Mouse (Mus musculus) lung, postnatal 36 days (tissue): ENCODE data around the gene Tpbpa.
"Not testable (repeated sequence)": the region's sequence is repeated elsewhere in the genome, so short reads cannot be mapped to it uniquely, and the experiment has no call there.

ENCODE experiments used
- DNase-seq: peaks from one replicate; pipeline ENCODE4 v3.0.0; 2022; ENCODE audit warnings: mixed read lengths

Gene Tpbpa

GRCm38 (mm10) chr13:60941884-60942283, at the start of gene Tpbpa:
TSS of gene Tpbpa (minus strand) at chr13:60941984.
- not testable (repeated sequence) for DNase-seq

GRCm38 (mm10) chr13:60986915-60987314, 45.1 kb upstream of the Tpbpa start:
- not testable (repeated sequence) for DNase-seq

- not testable (repeated sequence) for DNase-seq
These were observed 30.5 kb upstream of the Tpbpa start for GRCm38 (mm10) chr13:60972319-60972718.

GRCm38 (mm10) chr13:60963985-60964384, 22.2 kb upstream of the Tpbpa start:
- not testable (repeated sequence) for DNase-seq

- DNase-seq = peak; percentile 36
These were observed 19.9 kb upstream of the Tpbpa start for GRCm38 (mm10) chr13:60961706-60962105.

- peak; percentile 91 for DNase-seq
These were observed 5.3 kb downstream of the Tpbpa start, which contains the start of the genes Gm49391 and Ctla2a for GRCm38 (mm10) chr13:60936500-60936901. TSS of gene Gm49391 (minus strand) at chr13:60936571. TSS of gene Ctla2a (minus strand) at chr13:60936625.

DNA sequence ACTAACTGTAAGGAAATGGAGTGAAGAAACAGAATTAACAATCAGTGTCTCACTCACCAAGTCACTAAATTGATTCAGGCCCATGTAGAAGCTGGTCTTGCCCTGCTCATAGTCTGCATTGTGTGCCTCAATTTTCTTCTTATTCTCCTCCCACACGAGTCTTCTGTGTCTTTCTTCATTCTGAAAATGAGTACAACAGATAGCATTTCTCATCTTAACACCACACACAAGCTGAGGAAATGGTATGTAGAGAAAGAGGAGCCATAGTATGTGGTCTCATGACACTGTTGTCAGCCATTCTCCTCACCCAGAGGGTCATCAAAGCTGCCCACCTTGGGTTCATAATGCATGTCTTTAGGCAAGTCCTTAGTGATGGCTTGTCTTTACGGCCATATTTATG, 6.3 kb downstream of the Tpbpa start, which contains the start of gene Gm49393:
Gene Gm49393, minus strand, starts transcription at position 101 of the 400 bp plus-strand sequence.
- not testable (repeated sequence) for DNase-seq

GRCm38 (mm10) chr13:60904780-60905179, 37.0 kb downstream of the Tpbpa start, which contains the start of gene Tpbpb:
TSS of gene Tpbpb (minus strand) at chr13:60904880.
- not testable (repeated sequence) for DNase-seq

GRCm38 (mm10) chr13:60897328-60897727, 44.5 kb downstream of the Tpbpa start, which contains the start of gene Ctla2b:
TSS of gene Ctla2b (minus strand) at chr13:60897447.
- peak; percentile 90 for DNase-seq

DNA sequence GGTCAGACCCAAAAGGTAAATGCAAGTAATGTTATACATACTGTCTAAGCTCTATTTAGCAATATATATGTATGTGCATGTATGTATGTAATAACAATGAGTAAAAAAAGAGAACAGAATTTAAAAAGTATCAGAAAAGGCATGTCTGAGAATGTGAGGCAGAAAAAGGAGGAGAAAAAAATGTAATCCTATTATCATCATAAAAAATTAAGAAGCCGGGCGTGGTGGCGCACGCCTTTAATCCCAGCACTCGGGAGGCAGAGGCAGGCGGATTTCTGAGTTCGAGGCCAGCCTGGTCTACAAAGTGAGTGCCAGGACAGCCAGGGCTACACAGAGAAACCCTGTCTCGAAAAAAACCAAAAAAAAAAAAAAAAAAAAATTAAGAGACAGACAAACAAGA, 45.0 kb downstream of the Tpbpa start, which contains the start of gene Gm49392:
Gene Gm49392, minus strand, starts transcription at position 101 of the 400 bp plus-strand sequence.
- not testable (repeated sequence) for DNase-seq

DNA sequence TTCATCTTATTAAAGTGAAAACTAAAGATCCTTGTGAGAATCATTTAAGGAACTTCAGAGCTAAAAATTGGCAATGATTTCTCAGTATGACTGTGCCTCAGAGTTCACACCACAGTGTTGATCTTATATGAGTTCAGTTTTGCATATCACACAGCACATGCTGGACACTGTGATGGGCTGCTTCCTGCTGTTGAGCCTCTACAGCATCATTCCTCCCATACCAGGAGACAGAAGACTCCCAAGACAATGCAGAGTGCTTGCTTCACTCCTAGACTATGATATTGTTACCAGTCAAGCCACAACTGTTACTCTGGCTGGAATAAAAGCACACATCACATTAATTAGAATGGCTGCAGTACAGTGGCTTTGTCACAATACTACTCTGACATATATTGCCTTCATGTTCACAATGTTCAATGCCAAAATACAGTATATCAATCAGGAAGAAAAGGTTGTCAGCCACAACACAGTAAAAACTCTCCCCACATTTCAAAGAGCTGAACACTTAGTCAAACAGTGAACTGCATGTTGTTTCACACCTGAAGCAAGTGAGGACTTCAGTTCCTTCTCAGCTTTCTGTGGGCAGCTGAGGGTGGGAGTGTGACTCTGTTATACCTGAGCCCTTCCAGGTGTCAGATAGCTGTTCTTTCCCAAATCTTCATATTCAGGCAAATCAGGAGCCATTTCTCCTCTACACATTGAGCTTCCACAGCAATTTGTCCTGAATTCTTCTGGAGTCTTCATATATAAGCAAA, 46.2 kb downstream of the Tpbpa start:
- DNase-seq = no peak

DNA sequence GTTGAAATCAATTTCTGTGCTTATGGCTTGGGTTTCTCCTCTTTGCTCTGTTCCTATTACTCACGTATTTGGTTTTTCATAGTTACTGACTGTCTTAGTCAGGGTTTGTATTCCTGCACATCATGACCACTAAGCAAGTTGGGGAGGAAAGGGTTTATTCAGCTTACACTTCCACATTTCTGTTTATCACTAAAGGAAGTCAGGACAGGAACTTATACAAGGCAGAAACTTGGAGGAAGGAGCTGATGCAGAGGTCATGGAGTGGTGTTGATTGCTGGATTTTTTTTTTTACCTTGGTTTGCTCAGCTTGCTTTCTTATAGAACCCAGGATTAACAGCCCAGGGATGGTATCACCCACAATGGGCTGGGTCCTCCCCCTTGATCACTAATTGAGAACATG, 49.5 kb downstream of the Tpbpa start:
- DNase-seq = no peak
